Mouse (Mus musculus) layer of hippocampus, postnatal 14 days (tissue): ENCODE measurements around the gene Cphx3. TPM values are rescaled to one million over a fixed set of nuclear protein-coding genes. Genes with fewer than 3 reads are reported as not detected.
"Not testable (repeated sequence)": the region's sequence is repeated elsewhere in the genome, so short reads cannot be mapped to it uniquely, and the experiment has no call there.

Experiments used
- DNase-seq, 2 experiments: peaks; one replicate each; pipeline ENCODE4 v3.0.0; 2021 to 2022; ENCODE audit warnings: low spot score in 2 of 2, mixed read lengths in 1 of 2
- total RNA-seq, 2 experiments: library from RNA; stranded (reverse); gene quantifications; 2 replicates each; pipeline ENCODE4 v1.2.3; 2021

Cphx3 gene
- total RNA-seq, 2 experiments from 2014 or later = not detected

- not testable (repeated sequence) for DNase-seq
Observed at GRCm38 (mm10) chr14:26165266-26165665, 83.2 kb downstream of the Cphx3 start.

GRCm38 (mm10) chr14:26173955-26174354 is 91.9 kb downstream of the Cphx3 start:
- DNase-seq = not testable (repeated sequence)

GRCm38 (mm10) chr14:26175028-26175427 is 92.9 kb downstream of the Cphx3 start:
- not testable (repeated sequence) for DNase-seq

- DNase-seq = not testable (repeated sequence)
Observed at GRCm38 (mm10) chr14:26181660-26182059, 99.6 kb downstream of the Cphx3 start.

- DNase-seq = not testable (repeated sequence)
Observed at GRCm38 (mm10) chr14:26182380-26182779, 100.3 kb downstream of the Cphx3 start, which contains the start of gene Plac9b. Plac9b (minus strand) TSS chr14:26182480.

- not testable (repeated sequence) for DNase-seq
Observed at GRCm38 (mm10) chr14:26186638-26187037, 104.5 kb downstream of the Cphx3 start.

GRCm38 (mm10) chr14:26188361-26188760 is 106.3 kb downstream of the Cphx3 start:
- not testable (repeated sequence) for DNase-seq

- not testable (repeated sequence) for DNase-seq
Observed at GRCm38 (mm10) chr14:26197851-26198250, 115.8 kb downstream of the Cphx3 start.

GRCm38 (mm10) chr14:26206197-26206925 is 124.3 kb downstream of the Cphx3 start:
- not testable (repeated sequence) for DNase-seq

- DNase-seq = not testable (repeated sequence)
Observed at GRCm38 (mm10) chr14:26206926-26207247, 124.8 kb downstream of the Cphx3 start, which contains the start of gene Tmem254b. Tmem254b (minus strand) TSS chr14:26207041.

- not testable (repeated sequence) for DNase-seq
Observed at GRCm38 (mm10) chr14:26216233-26217000, 134.3 kb downstream of the Cphx3 start.

- not testable (repeated sequence) for DNase-seq
Observed at GRCm38 (mm10) chr14:26237183-26237582, 155.1 kb downstream of the Cphx3 start.

- DNase-seq = not testable (repeated sequence)
Observed at GRCm38 (mm10) chr14:26257756-26258617, 175.9 kb downstream of the Cphx3 start, which contains the start of gene Duxbl3. Duxbl3 (plus strand) TSS chr14:26257962.

- DNase-seq = not testable (repeated sequence)
Observed at GRCm38 (mm10) chr14:26258729-26259128, 176.6 kb downstream of the Cphx3 start.

Other genes with a start within 250 kb of the Cphx3 start
- 10 to 100 TPM; 35.6 to 44.5 TPM for gene Anxa11, start 240.1 kb upstream of the Cphx3 start, total RNA-seq
- gene Plac9a, start 179.2 kb upstream of the Cphx3 start, total RNA-seq = 1 to 10 TPM in 1 of 2 experiments, not detected in 1; 3.0 TPM
- 10 to 100 TPM; 16.8 to 18.5 TPM for gene Tmem254a, start 154.6 kb upstream of the Cphx3 start, total RNA-seq
- not detected for gene Cphx1, start 144.0 kb upstream of the Cphx3 start, total RNA-seq
- under 1 TPM in 1 of 2 experiments, not detected in 1; 0.19 TPM for gene Duxbl1, start 103.7 kb upstream of the Cphx3 start, total RNA-seq
- 1 to 10 TPM; 5.3 to 8.9 TPM for gene Gm9780, start 39.6 kb upstream of the Cphx3 start, total RNA-seq
- 10 to 100 TPM; 30.6 to 38.5 TPM for gene Tmem254c, start 14.9 kb upstream of the Cphx3 start, total RNA-seq
- gene Cphx2, start 781 bp upstream of the Cphx3 start, total RNA-seq = not detected
- gene Duxbl2, start 36.1 kb downstream of the Cphx3 start, total RNA-seq = under 1 TPM; 0.26 to 0.37 TPM
- gene Plac9b, start 100.2 kb downstream of the Cphx3 start, total RNA-seq = 10 to 100 TPM; 21.2 to 31.5 TPM
- 10 to 100 TPM; 40.2 to 41.4 TPM for gene Tmem254b, start 124.7 kb downstream of the Cphx3 start, total RNA-seq
- 1 to 10 TPM; 1.9 to 2.8 TPM for gene Duxbl3, start 175.7 kb downstream of the Cphx3 start, total RNA-seq